Mouse (Mus musculus): ENCODE measurements around the gene Rsrp1. TPM values are rescaled to one million over a fixed set of nuclear protein-coding genes. Genes with fewer than 3 reads are reported as not detected.

Gene Rsrp1
- polyA plus RNA-seq, 1 experiment from 2014 or later = 559 TPM

DNA sequence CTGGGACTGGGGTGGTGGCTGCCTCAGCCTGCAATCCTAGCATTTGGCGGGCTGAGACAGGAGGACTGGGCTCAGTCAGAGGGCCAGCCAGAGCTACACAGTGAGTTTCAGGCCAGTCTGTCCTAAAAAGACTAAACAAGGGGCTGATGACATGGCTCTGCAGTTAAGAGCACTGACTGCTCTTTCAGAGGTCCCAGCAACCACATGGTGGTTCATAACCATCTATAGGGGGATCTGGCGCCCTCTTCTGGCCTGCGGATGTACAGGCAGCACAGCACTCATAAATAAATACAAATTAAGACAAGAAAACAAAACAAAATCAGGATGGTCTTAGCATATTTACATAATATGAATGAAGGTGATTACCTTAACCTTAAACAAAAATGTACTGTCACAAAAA, 10.0 kb upstream of the Rsrp1 start:
- H3K4me2 ChIP-seq = peak overlapping the region; percentile 63
- H3K4me1 ChIP-seq = peaks cover 17% of the 10 kb centered on the region
- H3K27ac ChIP-seq = no peak overlapping the region
- H3K36me3 ChIP-seq (replicated peaks) = peaks cover 12% of the 10 kb centered on the region
- no peaks in the 10 kb centered on the region for H3K27me3 ChIP-seq (replicated peaks)
- H3K4me3 ChIP-seq = peak overlapping the region; percentile 76
- ATAC-seq (replicated peaks) = no peak
- WGBS = 30% methylated on average over 3 of the region's 3 CpGs
- H3K9me3 ChIP-seq = no peaks in the 10 kb centered on the region
- H3K9ac ChIP-seq = 0 out of 2 replicates have a peak overlapping the region, but pooled peaks have one; percentile 80

- ATAC-seq (replicated peaks) = peak; percentile 66
- H3K9ac ChIP-seq = peak overlapping the region; percentile 80
- H3K27ac ChIP-seq = peak overlapping the region; percentile 86
- H3K9me3 ChIP-seq = no peaks in the 10 kb centered on the region
- peaks cover 3% of the 10 kb centered on the region for H3K36me3 ChIP-seq (replicated peaks)
- WGBS = under 1% methylated on average over 43 of the region's 43 CpGs
- H3K27me3 ChIP-seq (replicated peaks) = no peaks in the 10 kb centered on the region
- peak overlapping the region; percentile 76 for H3K4me3 ChIP-seq
- peaks cover 17% of the 10 kb centered on the region for H3K4me1 ChIP-seq
- H3K4me2 ChIP-seq = peak overlapping the region; percentile 63
These were observed 9.1 kb upstream of the Rsrp1 start for GRCm38 (mm10) chr4:134914122-134914863.

DNA sequence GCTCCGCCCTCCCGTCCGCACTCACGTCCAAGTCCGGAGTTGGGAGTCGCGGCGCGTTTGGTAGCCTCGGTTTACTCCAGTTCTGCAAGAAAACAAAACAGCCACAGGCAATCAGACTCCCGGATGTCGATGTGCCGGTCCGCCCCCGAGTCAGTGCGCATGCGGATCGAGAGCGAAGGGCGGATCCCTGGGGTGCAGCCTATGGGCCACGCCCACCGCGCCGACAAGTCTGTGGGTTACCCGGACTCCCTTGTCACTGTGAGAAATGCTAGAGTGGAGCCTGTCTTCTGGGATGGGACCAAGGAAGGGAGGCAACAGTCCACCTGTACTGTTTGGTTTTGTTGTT, 8.6 kb upstream of the Rsrp1 start, which contains the start of gene Tmem50a:
Tmem50a (minus strand) TSS at position 161 of the 346 bp plus-strand sequence.
- Histone ChIP-seq H3K9ac (peak within 1 kb of the TSS; percentile 80), H3K4me1 (peaks cover 17% of the 10 kb centered on the region), H3K36me3 (replicated peaks) (no peaks in the 10 kb centered on the region; the same call in 1 of the 2 replicates), H3K4me3 (peak within 1 kb of the TSS; percentile 76), H3K9me3 (no peaks in the 10 kb centered on the region), H3K27ac (peak within 1 kb of the TSS; percentile 86), H3K4me2 (peak within 1 kb of the TSS; percentile 63), H3K27me3 (replicated peaks) (no peaks in the 10 kb centered on the region)
- 0% methylated on average over 25 of the region's 25 CpGs for WGBS
- ATAC-seq (replicated peaks) = peak; percentile 87

- Histone ChIP-seq H3K9ac (peak overlapping the region; percentile 80), H3K27ac (peak overlapping the region; percentile 86), H3K36me3 (replicated peaks) (no peaks in the 10 kb centered on the region; the same call in 1 of the 2 replicates), H3K4me3 (peak overlapping the region; percentile 76), H3K4me1 (peaks cover 17% of the 10 kb centered on the region), H3K27me3 (replicated peaks) (no peaks in the 10 kb centered on the region), H3K9me3 (no peaks in the 10 kb centered on the region), H3K4me2 (peak overlapping the region; percentile 63)
- ATAC-seq (replicated peaks) = peak; percentile 53
- WGBS = 55% methylated on average over 14 of the region's 14 CpGs
These were observed 8.0 kb upstream of the Rsrp1 start for GRCm38 (mm10) chr4:134915223-134916050.

- Histone ChIP-seq H3K4me1 (peaks cover 17% of the 10 kb centered on the region), H3K36me3 (replicated peaks) (no peaks in the 10 kb centered on the region; the same call in 1 of the 2 replicates), H3K4me3 (no peak overlapping the region), H3K9ac (no peak overlapping the region), H3K4me2 (no peak overlapping the region), H3K27ac (no peak overlapping the region), H3K9me3 (no peaks in the 10 kb centered on the region), H3K27me3 (replicated peaks) (no peaks in the 10 kb centered on the region)
- 86% methylated on average over 3 of the region's 3 CpGs for WGBS
- ATAC-seq (replicated peaks) = no peak
These were observed 6.2 kb upstream of the Rsrp1 start for GRCm38 (mm10) chr4:134917194-134917593.

DNA sequence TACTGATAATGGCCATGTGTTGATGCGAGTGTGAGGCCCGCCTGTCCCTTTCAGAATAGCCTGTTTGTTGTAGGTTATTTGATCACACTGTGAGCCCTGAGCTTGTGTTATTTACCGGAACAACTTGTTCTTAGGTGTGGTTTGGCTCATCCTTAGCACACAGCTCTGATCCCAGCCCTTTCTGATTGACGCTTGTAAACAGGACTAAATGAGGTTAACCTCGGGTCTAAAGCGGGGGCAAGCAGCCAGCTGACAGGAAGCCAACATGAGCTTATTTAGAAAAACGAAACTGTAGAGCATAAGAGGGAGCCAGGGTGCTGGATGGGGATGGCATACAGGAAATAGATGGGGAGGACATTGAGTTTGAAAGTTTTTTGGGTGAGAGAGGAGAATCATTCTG, 5.0 kb upstream of the Rsrp1 start:
- no peak overlapping the region for H3K27ac ChIP-seq
- no peaks in the 10 kb centered on the region for H3K36me3 ChIP-seq (replicated peaks)
- ATAC-seq (replicated peaks) = no peak
- H3K4me3 ChIP-seq = no peak overlapping the region
- no peaks in the 10 kb centered on the region for H3K9me3 ChIP-seq
- H3K9ac ChIP-seq = no peak overlapping the region
- H3K27me3 ChIP-seq (replicated peaks) = no peaks in the 10 kb centered on the region
- peaks cover 18% of the 10 kb centered on the region for H3K4me1 ChIP-seq
- WGBS = 69% methylated on average over 7 of the region's 7 CpGs
- no peak overlapping the region for H3K4me2 ChIP-seq

- no peak overlapping the region for H3K4me2 ChIP-seq
- no peak overlapping the region for H3K4me3 ChIP-seq
- 46% methylated on average over 12 of the region's 12 CpGs for WGBS
- no peak overlapping the region for H3K27ac ChIP-seq
- no peaks in the 10 kb centered on the region for H3K36me3 ChIP-seq (replicated peaks)
- no peak overlapping the region for H3K9ac ChIP-seq
- no peaks in the 10 kb centered on the region for H3K27me3 ChIP-seq (replicated peaks)
- H3K4me1 ChIP-seq = peaks cover 15% of the 10 kb centered on the region
- H3K9me3 ChIP-seq = no peaks in the 10 kb centered on the region
- no peak for ATAC-seq (replicated peaks)
These were observed 3.5 kb upstream of the Rsrp1 start for GRCm38 (mm10) chr4:134919733-134920540.

GRCm38 (mm10) chr4:134920631-134921030, 2.8 kb upstream of the Rsrp1 start:
- 96% methylated on average over 6 of the region's 6 CpGs for WGBS
- Histone ChIP-seq H3K9ac (no peak overlapping the region), H3K9me3 (no peaks in the 10 kb centered on the region), H3K36me3 (replicated peaks) (peaks cover 6% of the 10 kb centered on the region; the same call in 1 of the 2 replicates), H3K4me2 (no peak overlapping the region), H3K27ac (no peak overlapping the region), H3K27me3 (replicated peaks) (no peaks in the 10 kb centered on the region), H3K4me1 (peaks cover 18% of the 10 kb centered on the region), H3K4me3 (no peak overlapping the region)
- no peak for ATAC-seq (replicated peaks)

GRCm38 (mm10) chr4:134921703-134922102, 1.7 kb upstream of the Rsrp1 start:
- Histone ChIP-seq H3K36me3 (replicated peaks) (peaks cover 16% of the 10 kb centered on the region), H3K9ac (no peak overlapping the region), H3K27me3 (replicated peaks) (no peaks in the 10 kb centered on the region), H3K4me2 (no peak overlapping the region), H3K4me3 (no peak overlapping the region), H3K9me3 (no peaks in the 10 kb centered on the region), H3K4me1 (peaks cover 28% of the 10 kb centered on the region), H3K27ac (no peak overlapping the region)
- 95% methylated on average over 4 of the region's 4 CpGs for WGBS
- ATAC-seq (replicated peaks) = no peak

GRCm38 (mm10) chr4:134922111-134922924, 1.1 kb upstream of the Rsrp1 start:
- H3K4me3 ChIP-seq = peak overlapping the region; percentile 68
- no peak for ATAC-seq (replicated peaks)
- H3K27me3 ChIP-seq (replicated peaks) = no peaks in the 10 kb centered on the region
- peak overlapping the region; percentile 54 for H3K9ac ChIP-seq
- 61% methylated on average over 10 of the region's 10 CpGs for WGBS
- H3K36me3 ChIP-seq (replicated peaks) = peaks cover 20% of the 10 kb centered on the region
- H3K4me2 ChIP-seq = peak overlapping the region; percentile 77
- no peaks in the 10 kb centered on the region for H3K9me3 ChIP-seq
- H3K4me1 ChIP-seq = peaks cover 31% of the 10 kb centered on the region
- H3K27ac ChIP-seq = peak overlapping the region; percentile 87

DNA sequence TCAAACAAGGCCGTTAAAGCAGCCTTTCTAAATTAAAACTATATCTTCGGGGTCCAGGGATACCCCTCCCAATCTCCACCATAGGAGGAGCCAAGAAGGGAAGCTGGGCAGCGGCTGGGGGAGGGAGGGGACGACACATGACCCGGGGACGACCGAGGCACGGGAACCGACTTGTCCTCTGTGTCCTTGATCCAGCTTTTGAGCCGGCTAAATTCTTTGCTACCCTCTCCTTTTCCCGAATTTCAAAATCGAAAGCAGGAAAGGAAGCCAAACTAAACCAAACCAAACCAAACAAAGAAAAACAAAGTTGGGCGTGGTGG, 507 bp upstream of the Rsrp1 start:
- no peaks in the 10 kb centered on the region for H3K27me3 ChIP-seq (replicated peaks)
- peaks cover 31% of the 10 kb centered on the region for H3K4me1 ChIP-seq
- H3K4me2 ChIP-seq = peak overlapping the region; percentile 77
- H3K9me3 ChIP-seq = no peaks in the 10 kb centered on the region
- under 1% methylated on average over 13 of the region's 13 CpGs for WGBS
- H3K9ac ChIP-seq = peak overlapping the region; percentile 54
- peak overlapping the region; percentile 87 for H3K27ac ChIP-seq
- peak overlapping the region; percentile 68 for H3K4me3 ChIP-seq
- H3K36me3 ChIP-seq (replicated peaks) = peaks cover 26% of the 10 kb centered on the region
- ATAC-seq (replicated peaks) = peak; percentile 68
